Mouse (Mus musculus): ENCODE results near the gene Nat8f2.
A peak's percentile ranks its signal among the peaks of the same experiment; 100 is the strongest.
"Not testable (repeated sequence)": the region's sequence is repeated elsewhere in the genome, so short reads cannot be mapped to it uniquely, and the experiment has no call there.

Nat8f2 gene

GRCm38 (mm10) chr6:85863136-85863535 is 5.8 kb downstream of the Nat8f2 start:
- DNase-seq = no peak

- DNase-seq = no peak
Measured at GRCm38 (mm10) chr6:85862565-85862964, 6.4 kb downstream of the Nat8f2 start.

GRCm38 (mm10) chr6:85861247-85861646 is 7.7 kb downstream of the Nat8f2 start:
- DNase-seq = no peak

GRCm38 (mm10) chr6:85856194-85856678 is 12.7 kb downstream of the Nat8f2 start:
- peak; percentile 29 for DNase-seq

DNA sequence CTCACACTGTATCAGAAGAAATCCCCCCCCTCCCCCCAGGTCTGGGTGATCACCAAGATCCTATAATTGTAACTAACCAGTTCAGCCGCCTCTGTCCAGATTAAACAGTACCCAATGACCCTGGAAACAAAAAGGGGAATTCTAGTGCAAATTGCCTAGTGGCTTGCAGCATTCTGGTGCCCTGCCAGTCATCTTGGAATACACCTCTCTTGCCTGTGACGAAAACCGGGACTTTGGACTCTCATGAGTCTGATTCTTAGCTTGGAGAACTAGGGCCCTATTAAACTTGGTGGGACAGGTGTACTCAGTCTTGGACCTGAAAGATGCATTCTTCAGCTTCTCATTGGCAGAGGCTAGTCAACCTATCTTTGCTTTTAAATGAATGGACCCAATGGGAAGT is 15.5 kb downstream of the Nat8f2 start:
- DNase-seq = no peak

DNA sequence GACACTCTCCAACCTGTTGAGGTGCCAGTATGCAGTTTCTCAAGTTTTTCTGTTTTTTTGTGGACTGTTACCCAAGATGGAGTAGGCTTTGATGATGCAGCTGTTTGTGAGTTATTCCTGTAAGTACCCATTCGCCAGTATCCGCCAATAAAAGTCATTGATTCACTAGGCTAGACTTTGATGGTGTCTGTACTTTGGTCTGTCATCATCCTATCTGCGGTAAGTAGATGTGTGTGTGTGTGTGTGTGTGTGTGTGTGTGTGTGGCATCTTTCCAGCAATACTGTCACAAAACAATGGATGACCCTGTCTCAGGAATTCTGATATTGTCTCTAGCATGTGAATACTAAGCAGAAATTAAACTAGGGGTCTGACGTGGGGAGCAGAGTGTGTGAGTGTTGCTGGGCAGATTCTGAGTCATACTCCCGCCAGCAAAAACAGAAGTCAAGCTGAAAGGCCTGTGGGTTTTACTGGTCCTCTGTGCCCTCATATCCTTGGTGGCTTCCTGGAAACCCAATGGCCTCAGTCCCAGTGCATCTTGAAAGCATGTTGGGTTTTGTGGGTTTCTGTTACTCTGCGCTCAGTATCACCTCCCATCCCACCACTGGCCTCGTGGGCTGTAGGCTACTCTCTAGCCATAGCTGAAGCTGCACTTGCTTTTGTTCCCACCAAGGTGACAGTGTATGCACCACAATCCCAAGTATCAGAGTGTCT is 17.7 kb downstream of the Nat8f2 start:
- no peak for DNase-seq

DNA sequence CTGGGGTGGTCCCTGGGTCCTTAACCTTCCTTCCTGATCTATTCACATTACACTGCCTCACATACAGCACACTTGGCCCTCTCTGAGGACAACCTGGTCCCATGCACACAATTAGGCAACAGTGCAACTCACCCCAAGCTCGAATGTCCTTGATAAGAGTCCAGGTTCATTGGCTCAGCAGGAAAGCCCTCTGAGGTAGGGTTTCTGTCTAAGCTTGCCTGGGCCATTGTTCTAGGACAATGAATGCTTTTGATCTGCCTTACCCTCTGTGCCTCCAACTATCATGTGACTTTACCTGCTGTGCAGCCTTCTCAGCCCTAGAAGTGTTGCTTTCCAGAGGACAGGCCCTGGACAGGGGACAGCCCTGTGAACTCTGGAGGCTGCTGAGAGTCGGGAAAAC is 19.7 kb downstream of the Nat8f2 start:
- DNase-seq = no peak

- DNase-seq = no peak
Measured at GRCm38 (mm10) chr6:85848140-85848539, 20.8 kb downstream of the Nat8f2 start.

DNA sequence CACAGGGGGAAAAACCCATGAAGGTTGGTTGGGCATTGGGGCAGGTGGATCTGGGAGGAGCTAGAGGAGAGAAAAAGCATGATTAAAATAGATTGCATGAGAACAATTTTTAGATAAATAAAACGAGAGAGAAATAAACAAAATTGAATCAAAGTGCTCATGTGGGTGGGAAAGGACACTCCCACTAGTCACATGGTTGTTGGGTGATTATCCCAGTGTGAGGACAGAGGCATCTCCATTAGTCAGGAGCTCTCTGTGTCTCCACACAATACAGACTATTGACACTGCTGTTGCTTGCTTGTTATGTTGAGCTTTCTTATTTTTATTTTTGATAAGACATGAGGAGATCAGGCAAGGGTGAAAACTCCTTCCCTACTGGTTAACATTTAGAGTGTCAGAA is 22.0 kb downstream of the Nat8f2 start:
- DNase-seq = no peak

DNA sequence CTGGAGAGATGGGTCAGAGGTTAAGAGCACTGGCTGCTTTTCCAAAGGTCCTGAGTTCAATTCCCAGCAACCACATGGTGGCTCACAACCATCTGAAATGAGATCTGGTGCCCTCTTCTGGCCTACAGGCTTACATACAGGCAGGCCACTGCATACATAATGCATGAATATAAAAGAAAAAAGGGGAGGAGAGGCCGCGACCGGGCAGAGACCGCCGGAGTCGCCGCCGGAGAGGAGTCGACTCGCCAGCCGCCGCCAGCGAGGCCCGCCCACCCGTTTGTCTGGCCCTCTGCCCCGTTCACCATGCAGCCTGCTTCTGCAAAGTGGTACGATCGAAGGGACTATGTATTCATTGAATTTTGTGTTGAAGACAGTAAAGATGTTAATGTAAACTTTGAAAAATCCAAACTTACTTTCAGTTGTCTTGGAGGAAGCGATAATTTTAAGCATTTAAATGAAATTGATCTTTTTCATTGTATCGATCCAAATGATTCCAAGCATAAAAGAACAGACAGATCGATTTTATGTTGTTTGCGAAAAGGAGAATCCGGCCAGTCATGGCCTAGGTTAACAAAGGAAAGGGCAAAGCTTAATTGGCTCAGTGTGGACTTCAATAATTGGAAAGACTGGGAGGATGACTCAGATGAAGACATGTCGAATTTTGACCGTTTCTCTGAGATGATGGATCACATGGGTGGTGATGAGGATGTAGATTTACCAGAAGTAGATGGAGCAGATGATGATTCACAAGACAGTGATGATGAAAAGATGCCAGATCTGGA is 25.1 kb downstream of the Nat8f2 start:
- DNase-seq = not testable (repeated sequence)

- DNase-seq = no peak
Measured at GRCm38 (mm10) chr6:85839982-85840381, 29.0 kb downstream of the Nat8f2 start.

DNA sequence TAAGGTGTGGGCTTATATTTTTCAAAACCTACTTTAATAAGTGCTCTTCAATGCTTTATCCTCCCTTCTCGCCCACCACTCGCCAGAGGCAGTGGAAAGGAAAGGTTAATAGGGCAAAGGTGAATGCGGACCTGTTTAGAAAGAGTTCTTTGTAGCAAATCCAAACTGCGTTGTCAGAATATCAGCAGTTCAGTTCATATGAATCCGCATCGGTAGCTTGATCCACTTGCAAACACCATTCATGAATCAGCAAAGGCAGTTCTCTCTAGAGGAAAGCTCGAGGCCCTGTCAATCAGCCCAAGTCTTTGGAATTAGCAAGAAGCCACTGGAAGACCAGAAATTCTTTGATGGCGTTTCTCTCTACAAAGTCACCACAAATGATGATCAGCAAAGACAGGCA is 30.3 kb downstream of the Nat8f2 start:
- DNase-seq = no peak

GRCm38 (mm10) chr6:85837307-85837706 is 31.7 kb downstream of the Nat8f2 start:
- DNase-seq = peak; percentile 22

GRCm38 (mm10) chr6:85836827-85837226 is 32.1 kb downstream of the Nat8f2 start:
- peak; percentile 58 for DNase-seq

GRCm38 (mm10) chr6:85836098-85836497 is 32.9 kb downstream of the Nat8f2 start:
- DNase-seq = not testable (repeated sequence)

DNA sequence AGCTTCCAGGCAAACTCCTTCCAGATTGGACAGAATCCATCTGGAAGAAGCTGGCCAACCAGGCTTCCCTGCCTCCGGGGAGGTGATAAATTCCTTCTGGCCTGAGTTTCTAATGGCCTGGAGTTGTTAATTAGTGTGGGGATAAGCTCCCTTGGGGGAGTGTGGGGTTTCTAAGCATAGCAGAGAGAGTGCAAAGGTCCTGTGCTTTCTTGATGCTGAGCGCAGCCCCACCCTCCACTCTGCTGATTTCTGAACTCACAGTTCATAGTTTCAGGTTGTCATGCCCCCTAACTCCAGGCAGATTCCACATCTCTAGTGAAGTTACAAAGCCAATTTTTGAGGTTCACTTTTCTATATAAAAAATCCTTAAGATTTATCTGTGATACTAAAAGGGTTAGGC is 33.9 kb downstream of the Nat8f2 start:
- DNase-seq = not testable (repeated sequence)

- DNase-seq = not testable (repeated sequence)
Measured at GRCm38 (mm10) chr6:85834504-85835100, 34.4 kb downstream of the Nat8f2 start.

DNA sequence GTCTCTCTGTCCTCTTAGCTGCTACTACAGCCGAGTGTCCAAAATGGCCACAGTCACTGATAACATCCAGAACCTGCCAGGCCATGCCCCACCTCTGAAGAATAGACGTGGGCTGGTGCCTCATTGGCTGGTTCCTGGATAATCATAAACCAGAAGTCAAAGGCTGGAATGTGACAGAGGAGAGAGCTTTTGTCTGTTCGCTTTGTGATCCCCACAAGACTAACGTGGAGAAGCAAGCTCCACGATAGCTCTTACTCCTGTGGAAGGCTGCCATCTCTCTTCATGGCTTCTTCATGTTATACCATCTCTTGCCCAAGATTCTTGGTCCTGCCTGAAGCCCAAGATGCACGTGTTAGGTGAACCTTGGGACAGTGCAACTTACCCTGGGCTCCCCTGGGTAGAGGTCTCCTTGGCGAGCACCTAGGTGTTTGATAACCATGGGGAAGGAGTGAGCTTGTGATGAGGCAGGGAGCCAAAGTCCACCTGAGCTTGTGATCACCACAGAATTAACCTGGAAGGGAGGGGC is 37.1 kb downstream of the Nat8f2 start, which contains the start of gene Nat8:
Gene Nat8 (minus strand): TSS at position 287 of the 526 bp plus-strand sequence.
- DNase-seq = no peak

DNA sequence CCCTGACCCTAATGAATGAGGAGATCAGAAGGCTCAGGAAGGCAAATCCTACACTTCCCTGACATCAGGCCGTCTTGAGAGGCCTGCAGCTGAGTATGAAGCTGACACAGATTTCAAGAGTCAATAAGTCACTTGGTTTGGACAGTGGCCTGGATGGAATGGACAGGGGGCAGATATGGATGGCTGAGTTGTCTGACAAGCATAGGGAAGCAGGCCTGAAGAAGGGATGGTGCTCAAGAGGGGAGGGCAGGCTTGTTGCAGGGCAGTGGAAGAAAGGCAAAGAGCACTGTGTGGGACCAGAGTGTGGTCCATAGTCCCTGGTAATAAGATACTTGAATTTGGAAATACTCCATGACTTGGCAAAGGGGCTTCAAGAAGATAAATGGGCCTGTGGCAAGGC is 39.5 kb downstream of the Nat8f2 start:
- no peak for DNase-seq

DNA sequence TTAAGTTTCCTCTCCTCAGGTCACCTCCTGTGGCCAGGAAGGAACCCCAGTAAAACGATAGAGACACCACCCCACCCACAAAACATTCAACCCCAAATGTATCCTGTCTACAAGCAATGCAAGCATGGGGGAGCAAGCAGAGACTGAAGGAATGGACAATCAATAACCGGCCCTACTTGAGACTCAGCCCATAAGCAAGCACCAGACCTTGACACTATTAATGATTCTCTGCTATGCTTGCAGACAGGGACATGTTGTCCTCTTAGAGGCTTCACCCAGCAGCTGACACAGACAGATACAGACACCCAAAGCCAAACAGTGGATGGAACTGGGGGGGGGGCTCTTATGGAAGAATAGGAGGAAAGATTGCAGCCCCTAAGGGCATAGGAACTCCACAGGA is 43.1 kb downstream of the Nat8f2 start:
- DNase-seq = no peak

- DNase-seq = no peak
Measured at GRCm38 (mm10) chr6:85823382-85824090, 45.4 kb downstream of the Nat8f2 start.

DNA sequence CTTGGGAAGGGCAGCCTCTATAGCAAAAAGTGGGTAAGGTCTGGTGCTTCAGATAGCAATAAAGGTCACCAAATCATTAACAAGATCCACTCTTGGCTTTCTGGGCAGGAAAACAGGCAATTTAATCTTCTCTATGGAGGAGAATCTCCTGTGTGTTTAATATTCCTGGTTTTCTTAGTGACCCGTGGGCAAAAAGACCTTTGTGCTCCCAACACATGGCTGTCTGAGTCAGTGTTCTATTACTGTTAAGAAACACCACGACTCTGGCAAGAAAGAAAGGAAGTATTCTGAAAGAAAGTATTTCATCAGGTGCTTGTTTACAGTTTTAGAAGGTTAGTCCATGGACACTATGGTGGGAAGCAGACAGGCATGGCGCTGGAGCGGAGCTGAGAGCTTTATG is 46.7 kb downstream of the Nat8f2 start:
- no peak for DNase-seq

- DNase-seq = no peak
Measured at GRCm38 (mm10) chr6:85820837-85821236, 48.1 kb downstream of the Nat8f2 start, which contains the start of the genes Nat8f6 and Nat8f5. Gene Nat8f6 (minus strand): TSS chr6:85820954. Gene Nat8f5 (minus strand): TSS chr6:85820972.
